27 mouse cellular contexts compared by ENCODE assay signal in genomic region chr8:91212948-91213347, GRCm38 (mm10). TPM values are rescaled to one million over a fixed set of nuclear protein-coding genes. Genes with fewer than 3 reads are reported as not detected.
"Had no signal": no experiment of that assay in that cellular context is flagged by ENCODE, and none has a peak within 500 bp of the region (broad histone marks: within the 10 kb centered on the region; RNA-seq: fewer than 3 reads in every experiment).

No protein-coding gene starts in this region.

- H3K4me1 ChIP-seq: embryonic facial prominence, embryonic 10.5 days; embryonic facial prominence, embryonic 12.5 days; forebrain, embryonic 10.5 days; forebrain, embryonic 13.5 days; forebrain, embryonic 15.5 days had no signal

- ATAC-seq: forebrain, embryonic 13.5 days; forebrain, embryonic 14.5 days; forebrain, embryonic 15.5 days; forebrain, embryonic 16.5 days; forebrain, postnatal 0 days had no signal

- H3K36me3 ChIP-seq: embryonic facial prominence, embryonic 12.5 days; embryonic facial prominence, embryonic 13.5 days; embryonic facial prominence, embryonic 15.5 days; forebrain, embryonic 10.5 days; forebrain, embryonic 15.5 days had no signal

- H3K9ac ChIP-seq: embryonic facial prominence, embryonic 12.5 days; embryonic facial prominence, embryonic 13.5 days; embryonic facial prominence, embryonic 15.5 days; forebrain, embryonic 12.5 days; forebrain, embryonic 13.5 days; forebrain, embryonic 15.5 days; forebrain, postnatal 0 days had no signal

- H3K27ac ChIP-seq: embryonic facial prominence, embryonic 10.5 days; embryonic facial prominence, embryonic 12.5 days; embryonic facial prominence, embryonic 13.5 days; embryonic facial prominence, embryonic 15.5 days; forebrain, embryonic 10.5 days; forebrain, embryonic 12.5 days; forebrain, embryonic 13.5 days; forebrain, embryonic 15.5 days; gastrocnemius, adult 2 months had no signal

- H3K4me3 ChIP-seq: embryonic facial prominence, embryonic 10.5 days; embryonic facial prominence, embryonic 12.5 days; embryonic facial prominence, embryonic 13.5 days; embryonic facial prominence, embryonic 15.5 days; erythroblast, embryonic 14.5 days; forebrain, embryonic 10.5 days; forebrain, embryonic 12.5 days; forebrain, embryonic 13.5 days; forebrain, embryonic 15.5 days; gastrocnemius, adult 2 months had no signal

- H3K4me2 ChIP-seq: embryonic facial prominence, embryonic 12.5 days; embryonic facial prominence, embryonic 13.5 days; embryonic facial prominence, embryonic 15.5 days; forebrain, embryonic 12.5 days; forebrain, embryonic 13.5 days; forebrain, embryonic 15.5 days had no signal

- DNase-seq: cerebellum, adult 18-20 months; cerebellum, adult 2 months; cerebellum, adult 8-10 months; cerebellum, adult 9-10 months; cerebellum, adult 9-11 months; cerebellum, postnatal 10 days; cerebellum, postnatal 14 days; cerebellum, postnatal 25 days; cerebellum, postnatal 36 days; embryo, embryonic 11 days; forebrain, postnatal 0 days; gastrocnemius, adult 2 months; gastrocnemius, postnatal 10 days; gastrocnemius, postnatal 14 days; gastrocnemius, postnatal 25 days; gastrocnemius, postnatal 36 days had no signal

- H3K27me3 ChIP-seq: embryonic facial prominence, embryonic 12.5 days; embryonic facial prominence, embryonic 13.5 days; embryonic facial prominence, embryonic 15.5 days; forebrain, embryonic 12.5 days; forebrain, embryonic 13.5 days; forebrain, embryonic 15.5 days had no signal

- H3K9me3 ChIP-seq: embryonic facial prominence, embryonic 10.5 days; embryonic facial prominence, embryonic 12.5 days; embryonic facial prominence, embryonic 13.5 days; embryonic facial prominence, embryonic 15.5 days; forebrain, embryonic 10.5 days; forebrain, embryonic 12.5 days; forebrain, embryonic 13.5 days; forebrain, embryonic 15.5 days had no signal

RNA-seq across cellular contexts. Expression of gene Aktip, which starts 13.2 kb away (rescaled TPM):
- polyA plus RNA-seq: erythroblast, embryonic 14.5 days had no signal
